Mouse (Mus musculus) induced T-regulatory cell, adult 2 months (primary cell): ENCODE measurements at regions not wholly inside any gene's neighbourhood (a gene's known extent, or its start where the extent isn't known, plus 50 kb on each side); places are given as distances from the start of the nearest gene placed in this dataset.
"Not testable (repeated sequence)": the region's sequence is repeated elsewhere in the genome, so short reads cannot be mapped to it uniquely, and the experiment has no call there.

Experiments used
- DNase-seq: peaks from one replicate; pipeline ENCODE4 v3.0.0-alpha.2; 2012; ENCODE audit warnings: low read depth

DNA sequence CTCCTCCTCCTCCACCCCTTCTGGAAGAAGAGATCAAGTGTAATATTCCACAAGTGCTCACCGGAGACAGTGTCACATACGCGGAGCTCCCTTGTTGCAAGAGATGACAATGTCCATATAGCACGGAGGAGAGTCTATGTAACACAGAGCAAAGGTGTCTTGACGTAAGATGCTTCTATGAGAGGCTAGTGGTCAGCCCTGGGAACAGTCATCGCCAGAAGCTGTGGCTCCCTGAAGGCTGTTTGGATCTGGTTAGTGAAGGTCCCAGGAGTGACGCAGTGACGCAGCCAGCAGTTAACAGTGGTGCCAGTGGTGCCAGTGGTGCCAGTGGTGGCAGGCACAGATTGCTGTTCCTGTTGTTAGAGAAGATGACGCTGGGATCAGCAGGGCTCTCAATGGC is 66.9 kb downstream of the Twistnb start:
- no peak for DNase-seq

DNA sequence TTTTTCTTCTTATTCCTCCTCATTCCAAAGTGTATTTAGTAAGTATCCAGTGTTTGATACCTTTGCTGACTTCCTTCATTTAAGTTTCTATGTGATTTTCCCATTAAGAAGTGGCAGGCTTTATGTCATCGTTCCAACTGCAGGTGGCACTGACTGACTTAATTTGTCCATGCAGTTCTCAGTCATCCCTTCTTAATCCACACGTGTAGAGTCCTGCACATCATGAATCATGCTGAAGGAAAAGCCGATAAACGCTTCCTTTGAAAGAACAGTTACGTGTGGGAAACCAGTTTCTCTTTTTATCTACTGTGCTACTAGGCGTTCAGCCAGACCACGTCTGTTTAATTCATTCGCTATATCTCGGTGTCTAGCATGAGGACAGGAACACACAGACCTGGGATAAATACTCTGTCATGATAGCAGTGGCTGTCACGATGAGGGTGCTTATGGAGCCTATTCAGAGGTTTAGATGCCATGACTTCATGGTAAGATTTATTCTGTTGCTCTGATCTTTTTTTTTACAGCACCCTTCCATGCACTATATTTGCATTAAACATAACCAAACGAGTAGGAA is 68.0 kb downstream of the Twistnb start:
- DNase-seq: no peak

DNA sequence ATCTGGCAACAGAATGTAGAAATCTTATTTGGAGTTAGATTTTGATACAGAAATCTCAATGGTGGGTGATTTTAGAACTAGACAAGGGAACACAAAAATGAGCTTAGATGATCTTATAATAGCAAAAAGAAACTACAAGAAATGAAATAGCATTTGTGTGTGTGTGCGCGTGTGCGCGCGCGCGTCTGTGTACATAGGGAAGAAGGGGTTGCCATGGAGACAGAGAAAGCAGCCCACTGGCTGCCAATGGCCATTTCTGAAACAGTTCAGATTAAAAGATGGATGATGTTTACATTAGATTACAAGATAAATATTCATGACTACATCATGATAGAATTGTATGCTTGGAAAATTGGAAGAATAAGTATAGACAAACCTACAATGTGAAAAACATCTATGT is 112.1 kb downstream of the Twistnb start:
- no peak for DNase-seq

DNA sequence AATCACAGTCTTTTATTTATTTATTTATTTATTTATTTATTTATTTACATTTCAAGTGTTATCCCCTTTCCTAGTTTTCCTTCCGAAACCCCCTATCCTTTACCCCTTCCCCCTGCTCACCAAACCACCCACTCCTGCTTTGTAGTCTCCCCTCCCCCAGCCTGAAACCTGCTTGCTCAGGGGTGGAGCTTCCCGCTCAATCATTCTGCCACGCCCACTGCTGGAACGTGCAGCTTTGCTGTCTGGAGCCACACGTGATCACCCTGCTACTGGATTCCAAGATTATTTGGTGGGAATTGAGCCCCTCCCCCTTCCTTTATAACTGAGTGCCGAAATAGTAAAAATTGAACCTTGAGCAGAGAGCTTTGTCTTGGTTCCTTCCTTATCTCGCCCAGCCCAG is 122.2 kb downstream of the Twistnb start:
- not testable (repeated sequence) for DNase-seq

DNA sequence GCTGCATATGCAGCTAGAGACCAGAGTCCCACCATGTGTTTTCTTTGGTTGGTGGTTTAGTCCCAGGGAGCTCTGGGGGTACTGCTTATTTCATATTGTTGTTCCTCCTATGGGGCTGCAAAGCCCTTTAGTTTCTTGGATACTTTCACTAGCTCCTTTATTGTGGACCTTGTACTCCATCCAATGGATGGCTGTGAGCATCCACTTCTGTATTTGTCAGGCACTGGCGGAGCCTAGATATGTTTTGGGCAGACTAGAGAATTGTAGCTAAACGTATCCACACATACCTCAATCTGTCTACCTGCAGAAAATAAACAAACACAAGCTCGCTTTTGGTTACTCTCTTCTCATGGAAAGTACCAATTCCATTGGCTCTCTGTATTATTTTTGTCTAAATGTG is 122.8 kb downstream of the Twistnb start:
- no peak for DNase-seq

DNA sequence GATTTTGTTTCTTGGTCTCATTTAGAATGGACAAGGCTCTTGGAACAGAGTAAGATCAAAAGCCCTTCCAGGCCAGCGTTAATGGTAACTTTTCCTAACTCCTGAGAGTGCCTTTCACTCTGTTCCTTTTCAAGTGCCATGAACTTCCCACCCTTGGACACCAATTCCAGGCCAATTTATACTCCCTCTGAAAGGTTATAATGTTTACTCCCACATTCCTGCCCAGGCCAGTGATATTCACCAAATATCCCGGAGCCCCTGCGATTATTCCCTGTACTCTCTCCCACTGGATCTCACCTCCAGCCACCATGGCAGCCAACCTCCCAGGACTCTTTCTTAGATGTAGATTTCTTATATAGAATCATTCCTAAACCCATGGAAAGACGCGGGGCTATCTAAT is 123.2 kb downstream of the Twistnb start:
- DNase-seq: no peak

DNA sequence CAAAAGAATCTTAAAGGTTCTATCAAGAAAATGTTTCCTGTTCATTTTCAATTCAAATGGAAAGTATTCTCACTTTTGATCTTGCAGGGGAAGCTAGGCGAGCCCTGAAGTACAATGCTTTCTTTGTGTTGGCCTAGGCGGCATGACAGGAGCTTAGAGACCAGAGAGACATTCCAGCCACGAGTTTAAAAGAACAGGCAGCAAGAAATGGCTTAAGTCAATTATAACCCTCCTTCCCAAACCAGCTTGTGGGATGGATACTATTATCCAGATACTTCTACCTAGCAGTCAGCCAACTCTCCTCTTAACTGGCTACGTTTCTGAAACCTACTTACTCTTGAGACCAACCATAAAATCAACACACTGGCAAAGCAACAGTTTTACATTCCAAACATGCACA is 124.3 kb downstream of the Twistnb start:
- no peak for DNase-seq

DNA sequence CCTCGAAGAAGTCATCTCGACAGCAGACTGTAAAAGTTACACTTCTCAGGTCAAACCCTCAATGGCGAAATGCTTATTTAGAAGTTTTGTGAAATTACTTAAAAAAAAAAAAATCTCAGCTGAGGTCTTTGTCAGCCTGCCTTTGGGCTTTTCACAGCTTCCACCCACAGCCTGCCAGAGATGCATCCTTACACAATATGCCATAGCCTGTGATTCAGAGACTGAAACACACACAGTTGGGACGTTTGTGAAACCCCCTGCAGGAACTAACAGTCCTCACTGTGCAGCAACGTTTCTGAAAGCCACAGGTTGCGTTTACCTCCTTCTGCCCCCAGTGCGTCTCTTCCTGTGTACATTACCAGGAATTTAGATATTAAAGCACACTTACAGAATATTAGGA is 131.7 kb downstream of the Twistnb start:
- no peak for DNase-seq

DNA sequence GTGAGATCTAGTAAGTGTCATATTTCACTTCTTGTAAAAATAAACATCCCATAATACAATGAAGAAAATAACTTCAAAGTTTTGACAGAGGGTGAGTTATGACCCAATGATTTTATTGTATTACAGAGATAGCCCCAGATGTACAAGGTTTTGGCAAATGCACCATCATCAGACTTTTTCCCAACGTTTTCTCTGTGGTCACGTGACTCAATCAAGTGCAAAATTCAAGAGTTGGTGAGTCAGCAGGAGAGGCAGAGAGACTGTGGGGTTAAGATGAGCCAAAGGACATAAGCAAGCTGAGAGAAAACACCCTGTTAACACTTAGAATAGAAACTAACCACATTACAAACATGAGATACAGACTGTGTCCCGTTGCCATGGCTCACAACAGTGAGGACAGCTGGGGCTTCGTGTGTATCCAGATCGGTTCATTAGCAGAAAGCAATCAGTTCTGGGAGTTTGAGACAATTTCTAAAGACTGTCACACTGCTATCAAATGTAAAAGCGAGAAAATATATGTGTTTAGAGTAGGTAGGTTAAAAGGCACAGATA is 148.5 kb downstream of the Twistnb start:
- no peak for DNase-seq

DNA sequence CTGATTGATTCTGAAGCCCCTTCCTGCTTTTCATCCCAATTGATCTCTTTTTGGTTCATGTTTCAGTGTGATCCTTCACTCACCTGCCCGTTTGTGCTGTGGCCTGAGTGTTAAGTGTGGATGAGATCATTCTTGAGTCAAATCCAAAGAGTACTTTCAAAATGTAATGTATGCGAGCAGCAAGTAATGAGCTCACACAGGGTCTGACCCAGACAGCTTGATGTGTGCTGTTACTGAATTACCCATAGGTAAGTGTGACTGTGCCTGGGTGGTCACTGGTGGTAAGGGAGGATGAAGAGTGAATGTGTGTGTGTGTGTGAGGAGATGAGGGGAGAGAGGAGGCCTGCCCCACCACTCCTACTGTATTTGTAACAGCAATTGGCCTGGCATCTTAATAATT is 151.4 kb downstream of the Twistnb start:
- DNase-seq: no peak

DNA sequence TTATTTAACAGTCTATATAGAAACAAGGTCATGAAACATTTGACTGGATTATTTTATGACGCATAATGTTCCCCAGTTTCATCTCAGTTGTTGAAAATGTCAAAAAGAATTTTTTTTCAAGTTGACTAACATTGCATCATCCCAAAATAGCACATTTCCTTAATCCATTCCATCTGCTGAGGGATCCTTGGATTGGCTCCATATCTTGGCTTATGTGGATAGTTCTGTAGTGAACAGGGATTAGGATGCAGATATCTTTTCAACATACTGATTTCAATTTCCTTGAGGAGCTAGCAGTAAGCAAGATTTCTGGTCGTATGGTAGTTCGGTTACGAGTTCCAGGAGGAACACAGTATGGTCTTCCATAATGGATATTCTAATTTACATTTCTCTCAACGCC is 161.6 kb downstream of the Twistnb start:
- DNase-seq: no peak

DNA sequence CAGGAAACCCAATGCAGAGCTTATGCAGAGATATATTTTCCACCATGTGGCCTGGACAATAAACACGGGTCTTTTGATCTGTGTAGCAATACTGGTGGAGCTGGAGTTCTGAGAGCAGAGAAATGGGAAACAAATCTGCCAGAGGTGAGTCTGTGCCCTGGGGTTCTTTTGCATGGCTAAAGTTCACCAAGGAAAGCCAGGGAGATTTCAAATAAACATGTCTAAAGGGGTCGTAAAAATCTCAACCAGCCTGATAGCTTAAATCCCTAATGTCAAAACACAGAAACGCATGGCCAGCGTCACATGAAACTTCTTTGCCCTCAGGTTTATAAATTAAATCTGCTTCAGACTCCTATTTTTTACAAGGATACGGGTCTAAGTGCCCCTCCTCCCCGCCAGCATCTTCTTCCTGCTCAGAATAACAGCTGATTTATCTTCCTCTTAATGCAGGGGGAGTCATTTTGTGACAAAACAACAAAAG is 163.0 kb downstream of the Twistnb start:
- DNase-seq: no peak

DNA sequence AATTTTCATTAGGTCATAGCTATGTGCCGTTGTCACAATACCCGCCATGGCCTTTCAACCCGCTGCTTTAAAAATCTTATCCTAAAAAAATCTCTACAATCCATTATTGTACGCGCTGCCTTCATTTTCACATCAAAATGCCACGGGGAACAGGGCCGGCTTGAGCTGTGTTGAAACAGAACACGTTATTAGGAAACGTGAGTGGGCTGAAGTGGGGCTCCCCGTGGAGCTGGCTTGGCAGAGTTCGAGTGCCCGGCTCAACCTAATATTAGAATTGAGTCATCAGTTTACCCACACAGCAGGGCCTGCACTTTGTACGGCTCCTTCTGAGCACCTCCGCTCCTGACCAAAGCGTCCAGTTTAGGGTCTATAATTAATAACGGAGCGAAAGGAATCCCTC is 163.5 kb downstream of the Twistnb start:
- no peak for DNase-seq

DNA sequence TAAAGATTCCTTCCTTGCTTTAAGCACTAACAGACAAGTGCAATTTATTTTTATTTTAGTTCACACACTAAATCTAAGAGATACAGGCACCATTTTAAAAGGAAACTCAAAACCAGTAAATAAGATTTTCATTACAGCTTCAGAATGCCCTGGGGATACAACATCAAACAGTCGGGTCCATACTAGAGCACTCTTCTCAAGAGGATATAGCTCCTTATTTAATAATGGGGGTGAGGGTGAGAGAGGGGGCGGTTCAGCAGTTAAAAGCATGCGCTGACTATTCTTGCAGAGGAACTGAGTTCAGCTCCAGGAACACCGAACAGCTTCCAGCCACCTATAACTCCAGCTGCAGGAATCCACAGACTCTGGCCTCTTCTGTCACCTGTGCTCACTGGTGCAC is 164.2 kb downstream of the Twistnb start:
- no peak for DNase-seq

DNA sequence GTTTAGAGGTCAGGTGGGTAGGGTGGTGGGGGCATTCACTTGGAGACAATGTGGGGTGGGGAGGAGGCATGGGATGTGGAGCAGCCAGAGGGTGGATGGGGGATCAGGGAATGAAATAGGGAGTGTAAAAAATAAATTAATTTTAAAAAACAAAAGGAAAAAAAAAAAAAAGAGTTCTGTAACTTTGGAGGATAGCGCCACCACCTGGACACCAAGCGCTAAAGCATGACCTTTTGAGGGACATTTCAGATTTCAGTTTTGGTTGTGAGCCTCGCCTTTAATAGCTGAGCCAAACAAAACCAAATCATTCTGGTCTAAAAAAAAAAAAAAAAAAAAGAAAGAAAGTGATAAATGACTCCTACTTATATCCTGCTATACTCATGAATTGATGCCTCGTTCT is 176.0 kb downstream of the Twistnb start:
- peak; percentile 11 for DNase-seq

DNA sequence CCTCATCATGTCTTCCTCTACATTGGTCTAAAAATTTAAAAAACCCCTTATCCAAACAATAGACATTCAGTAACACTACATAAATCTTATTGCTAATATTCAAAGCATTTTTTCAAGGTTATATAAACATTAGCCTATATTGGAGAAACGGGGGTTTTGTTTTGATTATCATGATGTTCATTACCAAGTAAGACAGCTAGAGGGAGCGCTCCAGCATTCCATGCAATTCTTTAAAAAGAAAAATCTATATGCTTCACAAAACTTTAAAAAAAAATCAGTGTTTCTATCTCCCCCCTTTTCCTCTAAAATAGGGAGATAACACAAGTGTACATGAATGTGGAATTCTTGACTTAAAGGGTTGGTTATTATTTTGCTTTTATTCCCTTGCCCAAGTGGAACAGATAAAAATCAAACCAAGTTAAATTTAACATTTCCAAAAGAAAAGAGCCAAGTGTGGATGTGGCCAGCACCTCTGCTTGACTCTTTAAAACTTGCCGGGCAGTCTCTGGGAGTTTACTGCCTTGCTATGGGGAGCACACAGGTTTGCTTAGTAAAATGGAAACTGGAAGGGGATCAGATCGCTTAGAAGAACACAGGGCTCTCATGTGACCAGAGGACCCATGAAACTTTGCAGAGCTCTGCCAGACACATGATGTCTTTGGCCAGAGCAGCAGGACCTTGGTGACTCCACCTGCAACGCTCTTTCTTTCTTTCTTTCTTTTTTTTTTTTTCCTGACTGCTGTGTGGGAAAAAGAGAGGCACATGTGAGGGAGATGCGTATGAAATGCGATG is 178.6 kb downstream of the Twistnb start:
- DNase-seq: no peak

DNA sequence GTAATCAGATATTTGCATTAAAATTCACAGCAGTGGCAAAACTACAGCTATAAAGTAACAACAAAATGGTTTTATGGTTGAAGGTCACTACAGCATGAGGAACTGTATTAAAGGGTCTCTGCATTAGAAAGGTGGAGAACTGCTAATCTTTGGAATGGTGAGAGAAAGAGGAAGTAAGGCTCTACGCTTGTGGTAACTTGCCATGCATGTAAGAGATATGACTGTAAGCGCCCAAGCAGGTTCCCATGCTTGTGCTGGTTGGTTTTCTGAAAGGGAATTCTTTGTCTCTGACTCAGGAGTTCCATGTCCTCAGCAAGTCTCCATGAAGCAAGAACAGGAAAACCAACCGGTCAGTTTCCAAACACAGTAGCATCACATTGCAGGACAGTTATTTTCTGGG is 182.9 kb downstream of the Twistnb start:
- DNase-seq: no peak

DNA sequence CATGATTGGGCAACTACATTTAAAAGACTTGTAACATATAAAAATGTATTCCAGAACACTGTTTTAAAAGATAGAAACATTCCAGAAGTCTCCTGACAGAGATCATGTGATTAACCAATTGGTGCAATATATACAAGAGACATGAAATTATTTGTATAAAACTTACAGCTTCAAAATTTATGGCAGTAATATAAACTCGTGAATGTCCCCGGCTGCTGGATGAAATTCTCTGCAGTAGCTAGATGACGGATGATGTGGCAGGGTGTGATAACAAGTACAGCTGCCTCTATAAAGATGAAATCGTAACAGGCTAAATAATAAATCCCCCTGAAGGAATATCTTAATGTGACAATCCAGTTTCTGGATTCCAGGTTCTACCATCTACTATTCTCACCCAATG is 191.0 kb downstream of the Twistnb start:
- DNase-seq: no peak

DNA sequence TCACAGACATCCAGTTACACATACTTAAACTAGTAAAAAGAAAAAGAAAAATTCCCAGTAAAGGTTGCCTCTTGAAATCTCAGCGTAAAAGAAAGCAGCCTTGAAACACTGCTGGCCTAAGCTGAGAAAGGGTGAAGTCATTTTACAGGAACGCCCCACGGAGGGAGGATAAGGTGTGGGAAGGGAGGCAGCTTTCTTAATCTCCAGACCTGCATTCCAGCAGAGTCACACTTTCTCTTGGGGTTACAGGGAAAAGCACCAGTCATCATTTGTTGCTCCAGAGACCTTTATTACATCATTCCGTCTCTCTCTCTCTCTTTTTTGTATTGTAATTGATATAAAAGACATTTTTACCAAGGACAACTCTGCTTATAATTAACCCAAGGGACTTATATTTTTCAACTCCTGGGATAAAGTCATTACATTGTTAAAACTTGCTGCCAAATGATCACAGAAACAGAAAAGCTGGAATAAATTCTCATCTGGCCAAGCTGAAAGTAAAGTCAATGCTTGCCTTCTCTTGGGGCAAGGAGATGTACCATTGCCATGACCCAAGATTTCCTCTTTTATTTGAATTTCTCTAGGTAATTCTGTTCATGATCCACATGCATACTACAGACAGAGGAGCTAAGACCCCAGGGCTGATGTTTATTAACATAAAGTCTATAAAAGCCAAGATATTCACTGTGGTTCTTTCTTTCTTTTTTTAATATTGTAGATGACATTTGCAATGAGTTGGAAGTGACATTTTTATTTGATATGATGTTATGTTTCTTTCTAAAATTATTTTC is 196.9 kb downstream of the Twistnb start:
- DNase-seq: no peak

DNA sequence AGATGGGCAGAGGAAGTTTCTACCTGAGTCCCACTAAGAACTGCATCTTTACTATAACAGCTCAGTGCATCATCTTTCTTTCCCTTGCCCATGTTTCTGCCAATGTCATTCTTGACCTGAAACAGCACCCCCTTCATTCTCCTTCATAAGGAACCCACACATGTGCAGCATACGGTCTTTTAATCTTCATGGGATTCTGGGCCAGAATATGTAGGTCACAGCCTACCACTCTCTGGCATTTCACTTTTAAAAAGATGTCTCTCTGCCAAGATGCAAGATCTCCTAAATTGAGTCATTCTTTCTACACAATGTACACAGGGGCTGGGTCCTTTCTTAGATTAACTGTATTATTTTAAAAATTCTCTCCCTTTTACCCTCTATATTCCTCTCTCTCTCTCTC is 223.2 kb downstream of the Twistnb start:
- no peak for DNase-seq

DNA sequence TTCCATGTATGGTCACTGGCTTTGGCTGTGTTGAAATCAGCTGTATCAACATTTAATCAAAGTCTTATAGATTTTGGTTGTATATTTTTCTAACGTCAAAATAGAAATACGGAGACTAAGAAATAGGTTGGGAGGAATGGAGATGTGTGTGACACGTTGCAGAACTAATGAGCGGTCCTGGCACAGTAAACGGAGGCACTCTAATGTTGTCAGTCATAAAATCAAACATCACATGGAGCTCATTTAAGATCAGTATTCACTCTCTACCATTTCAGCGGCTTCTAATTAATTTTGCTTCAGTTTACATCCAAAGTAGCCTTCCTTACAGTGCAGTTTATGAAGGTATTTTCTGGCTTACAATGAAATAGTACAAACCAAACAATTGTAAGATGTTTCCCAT is 246.1 kb downstream of the Twistnb start:
- no peak for DNase-seq

DNA sequence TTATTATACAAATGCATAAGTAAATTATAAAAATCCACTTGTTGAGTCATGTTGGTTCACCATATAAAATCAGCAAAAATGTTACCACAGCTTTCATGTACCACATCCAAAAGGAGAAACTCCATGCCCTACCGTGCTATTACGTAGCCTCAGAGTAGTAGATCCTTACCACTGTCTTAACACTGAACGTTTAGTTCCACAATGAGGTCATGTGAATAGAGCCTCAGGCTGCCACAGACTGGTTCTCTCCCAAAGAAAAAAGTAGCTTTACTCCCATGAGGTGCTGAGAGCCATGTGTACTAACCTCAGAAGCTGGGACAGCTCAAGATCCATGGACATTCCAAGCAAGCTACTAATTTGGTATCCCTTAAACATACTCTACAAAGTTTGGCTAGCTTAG is 235.4 kb upstream of the Ferd3l start:
- DNase-seq: no peak

DNA sequence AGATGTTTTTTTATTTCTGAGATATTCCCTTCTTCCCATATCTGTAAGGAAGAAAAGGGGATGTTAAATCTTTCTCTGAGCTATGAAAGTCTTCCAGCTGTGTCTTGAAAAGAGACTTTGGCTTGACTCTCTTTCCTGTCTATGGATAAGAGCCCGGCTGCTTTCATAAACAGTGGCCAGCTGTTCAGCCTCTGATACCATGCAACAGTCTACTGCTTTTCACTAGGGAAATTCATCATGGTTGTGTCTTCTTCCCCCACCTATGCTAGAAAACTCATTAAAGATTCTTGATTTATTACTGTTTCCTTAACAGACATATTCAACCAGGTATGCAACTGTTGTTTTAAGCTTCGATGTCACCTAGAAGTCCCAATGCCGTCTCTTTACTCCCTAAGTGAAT is 213.8 kb upstream of the Ferd3l start:
- DNase-seq: no peak
